In the genomic region with DNA sequence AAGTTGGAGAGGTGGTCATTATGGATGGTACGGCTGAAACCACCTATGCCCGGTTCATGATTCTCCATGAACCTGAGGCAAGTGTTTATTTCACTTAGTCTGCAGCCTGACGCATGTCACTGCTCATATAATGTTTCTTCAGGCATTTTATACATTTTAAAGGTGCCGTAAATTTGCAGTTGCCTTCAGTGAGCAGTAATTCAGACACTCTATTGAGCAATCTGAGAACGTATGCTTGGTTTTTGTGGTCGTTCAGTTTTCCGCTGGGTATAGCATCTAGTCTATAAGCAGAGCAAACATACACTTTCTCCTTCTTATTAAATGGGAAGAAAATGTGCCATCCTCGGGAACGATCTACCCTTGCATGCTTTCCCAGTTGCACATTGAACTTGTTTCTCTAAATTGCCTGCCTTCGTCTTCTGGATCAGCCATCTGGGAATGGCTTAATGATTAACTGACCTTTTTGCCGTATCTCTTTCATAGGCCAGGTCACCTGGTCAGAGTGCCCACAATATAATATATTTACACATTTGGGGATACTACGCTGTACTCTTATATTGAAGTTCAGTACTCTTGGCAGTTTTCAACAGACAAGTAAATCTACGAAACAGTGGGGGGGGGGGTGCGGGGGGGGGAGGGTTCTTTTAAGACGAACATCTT, we compare ENCODE assay signal across 31 mouse cellular contexts.
A peak's percentile ranks its signal among the peaks of the same experiment; 100 is the strongest.
DNase-seq lines count a peak whose midpoint lies in the region; ATAC-seq and TF ChIP-seq lines count a peak whose summit lies in the region.
"Had no signal": no experiment of that assay in that cellular context is flagged by ENCODE, and none has a peak within 500 bp of the region (broad histone marks: within the 10 kb centered on the region; RNA-seq: fewer than 3 reads in every experiment).

No protein-coding gene starts in this region.

- no peak for ATAC-seq in liver, embryonic 14.5 days (ENCODE audit: insufficient read depth)
- ATAC-seq in liver, embryonic 12.5 days: no peak
- ATAC-seq in kidney, embryonic 15.5 days (replicated peaks; ENCODE audit: low FRiP score): no peak
- peak; percentile 57; the same call in 1 of the 2 replicates for ATAC-seq in liver, embryonic 15.5 days (ENCODE audit: insufficient read depth)
- 0 out of 2 replicates have a peak, but pooled peaks have one; percentile 49 for ATAC-seq in stomach, postnatal 0 days (ENCODE audit: low FRiP score, low TSS enrichment)
- no peak for ATAC-seq in midbrain, postnatal 0 days (ENCODE audit: low FRiP score)
- ATAC-seq: forebrain, embryonic 15.5 days; inflammation-experienced regulatory T-cells, adult 6 months; midbrain, embryonic 13.5 days; Patski had no signal

- no peak for TF ChIP-seq EP300 in liver, embryonic 14.5 days (IDR thresholded peaks at IDR 0.05; ENCODE audit: low read depth)
- TF ChIP-seq EP300 in stomach, postnatal 0 days (optimal IDR thresholded peaks at IDR 0.05): no peak

- no peaks in the 10 kb centered on the region for H3K27me3 ChIP-seq in liver, embryonic 14.5 days (ENCODE audit: control insufficient read depth, insufficient read depth, low read length)
- no peaks in the 10 kb centered on the region for H3K27me3 ChIP-seq in liver, embryonic 12.5 days (replicated peaks)
- no peaks in the 10 kb centered on the region for H3K27me3 ChIP-seq in kidney, embryonic 15.5 days
- no peaks in the 10 kb centered on the region for H3K27me3 ChIP-seq in liver, embryonic 15.5 days
- no peaks in the 10 kb centered on the region for H3K27me3 ChIP-seq in stomach, postnatal 0 days (ENCODE audit: control insufficient read depth, insufficient read depth, low read length)
- H3K27me3 ChIP-seq in hindbrain, embryonic 10.5 days (ENCODE audit: insufficient read depth, poor library complexity, severe bottlenecking): no peaks in the 10 kb centered on the region
- no peaks in the 10 kb centered on the region for H3K27me3 ChIP-seq in midbrain, postnatal 0 days (ENCODE audit: insufficient read depth, low read length)
- H3K27me3 ChIP-seq: CH12.LX; embryonic facial prominence, embryonic 15.5 days; forebrain, embryonic 15.5 days; heart, embryonic 12.5 days; hindbrain, embryonic 13.5 days; megakaryocyte, embryonic 14.5 days; midbrain, embryonic 13.5 days; Patski had no signal

- no peaks in the 10 kb centered on the region for H3K36me3 ChIP-seq in liver, embryonic 14.5 days (replicated peaks; ENCODE audit: control insufficient read depth, insufficient read depth, low read depth)
- no peaks in the 10 kb centered on the region for H3K36me3 ChIP-seq in liver, embryonic 12.5 days
- no peaks in the 10 kb centered on the region for H3K36me3 ChIP-seq in kidney, embryonic 15.5 days
- no peaks in the 10 kb centered on the region for H3K36me3 ChIP-seq in liver, embryonic 15.5 days (replicated peaks)
- H3K36me3 ChIP-seq in stomach, postnatal 0 days (ENCODE audit: control insufficient read depth, insufficient read depth, low read length): no peaks in the 10 kb centered on the region
- H3K36me3 ChIP-seq in hindbrain, embryonic 10.5 days: no peaks in the 10 kb centered on the region
- H3K36me3 ChIP-seq in midbrain, postnatal 0 days (ENCODE audit: insufficient read depth, low read length): no peaks in the 10 kb centered on the region
- H3K36me3 ChIP-seq: embryonic facial prominence, embryonic 15.5 days; forebrain, embryonic 15.5 days; G1E; hindbrain, embryonic 13.5 days; midbrain, embryonic 13.5 days had no signal

- H3K9ac ChIP-seq in liver, embryonic 14.5 days (replicated peaks): no peak overlapping the region
- no peak overlapping the region for H3K9ac ChIP-seq in liver, embryonic 12.5 days
- no peak overlapping the region for H3K9ac ChIP-seq in kidney, embryonic 15.5 days
- H3K9ac ChIP-seq in liver, embryonic 15.5 days: no peak overlapping the region
- no peak overlapping the region for H3K9ac ChIP-seq in stomach, postnatal 0 days (ENCODE audit: low read length)
- no peak overlapping the region for H3K9ac ChIP-seq in midbrain, postnatal 0 days (replicated peaks; ENCODE audit: low read length, poor library complexity, severe bottlenecking)
- H3K9ac ChIP-seq: embryonic facial prominence, embryonic 15.5 days; forebrain, embryonic 15.5 days; heart, embryonic 12.5 days; hindbrain, embryonic 13.5 days; limb, embryonic 12.5 days; lung, embryonic 14.5 days; midbrain, embryonic 13.5 days had no signal

- peak; percentile 4 to 14 (median 4) for DNase-seq in liver, embryonic 14.5 days (ENCODE audit: low read depth in 3 of 3, low spot score in 3 of 3)
- peak; percentile 14 for DNase-seq in stomach, postnatal 0 days (ENCODE audit: low spot score)
- DNase-seq in adrenal gland, adult 8-10 months: no peak
- DNase-seq in hindbrain, embryonic 10.5 days (ENCODE audit: low spot score): no peak
- DNase-seq in midbrain, postnatal 0 days (ENCODE audit: low spot score): no peak
- DNase-seq: B cell, adult 2 months; cerebellum, adult 11 months; cerebellum, adult 9-11 months; gastrocnemius, postnatal 14 days; heart, adult 18-20 months; heart, postnatal 14 days; layer of hippocampus, postnatal 36 days; lung, embryonic 14.5 days; lung, postnatal 36 days; retina, postnatal 1 day; right cerebral cortex, postnatal 25 days had no signal

- no peaks in the 10 kb centered on the region for H3K9me3 ChIP-seq in liver, embryonic 14.5 days (ENCODE audit: control insufficient read depth, low read length)
- H3K9me3 ChIP-seq in liver, embryonic 12.5 days (replicated peaks): no peaks in the 10 kb centered on the region
- no peaks in the 10 kb centered on the region for H3K9me3 ChIP-seq in kidney, embryonic 15.5 days (replicated peaks)
- H3K9me3 ChIP-seq in liver, embryonic 15.5 days (replicated peaks): no peaks in the 10 kb centered on the region
- no peaks in the 10 kb centered on the region for H3K9me3 ChIP-seq in stomach, postnatal 0 days (ENCODE audit: control insufficient read depth, low read length)
- no peaks in the 10 kb centered on the region for H3K9me3 ChIP-seq in hindbrain, embryonic 10.5 days
- no peaks in the 10 kb centered on the region for H3K9me3 ChIP-seq in midbrain, postnatal 0 days (ENCODE audit: low read length)
- H3K9me3 ChIP-seq: embryonic facial prominence, embryonic 15.5 days; forebrain, embryonic 15.5 days; G1E; heart, embryonic 12.5 days; hindbrain, embryonic 13.5 days; limb, embryonic 12.5 days; megakaryocyte, embryonic 14.5 days; midbrain, embryonic 13.5 days had no signal

- no peak overlapping the region for H3K4me2 ChIP-seq in liver, embryonic 14.5 days (ENCODE audit: low read depth)
- no peak overlapping the region for H3K4me2 ChIP-seq in liver, embryonic 12.5 days
- H3K4me2 ChIP-seq in kidney, embryonic 15.5 days: peak overlapping the region; percentile 23; the same call in 1 of the 2 replicates
- peak overlapping the region; percentile 24 for H3K4me2 ChIP-seq in liver, embryonic 15.5 days
- H3K4me2 ChIP-seq in stomach, postnatal 0 days (replicated peaks; ENCODE audit: low read depth): no peak overlapping the region; the same call in 1 of the 2 replicates
- H3K4me2 ChIP-seq in midbrain, postnatal 0 days (ENCODE audit: low read depth, low read length, poor library complexity, severe bottlenecking): no peak overlapping the region
- H3K4me2 ChIP-seq: embryonic facial prominence, embryonic 15.5 days; forebrain, embryonic 15.5 days; heart, embryonic 12.5 days; hindbrain, embryonic 13.5 days; limb, embryonic 12.5 days; lung, embryonic 14.5 days; midbrain, embryonic 13.5 days had no signal

- H3K4me3 ChIP-seq in liver, embryonic 14.5 days (ENCODE audit: insufficient read depth in 1 of 2, low read depth in 2 of 2, low read length in 2 of 2): 0 out of 4 replicates have a peak overlapping the region, but pooled peaks of 1 of the 2 experiments have one; percentile 6
- no peak overlapping the region for H3K4me3 ChIP-seq in liver, embryonic 12.5 days
- H3K4me3 ChIP-seq in kidney, embryonic 15.5 days (replicated peaks): no peak overlapping the region
- H3K4me3 ChIP-seq in liver, embryonic 15.5 days (replicated peaks): no peak overlapping the region
- no peak overlapping the region for H3K4me3 ChIP-seq in stomach, postnatal 0 days (ENCODE audit: low read depth, low read length)
- H3K4me3 ChIP-seq in hindbrain, embryonic 10.5 days: no peak overlapping the region
- H3K4me3 ChIP-seq in midbrain, postnatal 0 days (ENCODE audit: low read depth, low read length): no peak overlapping the region
- H3K4me3 ChIP-seq: embryonic facial prominence, embryonic 15.5 days; forebrain, embryonic 15.5 days; heart, embryonic 12.5 days; hindbrain, embryonic 13.5 days; layer of hippocampus, adult 2 months; limb, embryonic 12.5 days; megakaryocyte, embryonic 14.5 days; midbrain, embryonic 13.5 days had no signal

- TF ChIP-seq CTCF in liver, embryonic 14.5 days (IDR thresholded peaks at IDR 0.05; ENCODE audit: low read depth): no peak
- TF ChIP-seq CTCF in stomach, postnatal 0 days (IDR thresholded peaks at IDR 0.05; ENCODE audit: low read depth): no peak
- TF ChIP-seq CTCF in midbrain, postnatal 0 days (IDR thresholded peaks at IDR 0.05): no peak

- no peak overlapping the region for H3K27ac ChIP-seq in liver, embryonic 14.5 days
- H3K27ac ChIP-seq in liver, embryonic 12.5 days: no peak overlapping the region
- no peak overlapping the region for H3K27ac ChIP-seq in kidney, embryonic 15.5 days
- no peak overlapping the region for H3K27ac ChIP-seq in liver, embryonic 15.5 days (replicated peaks)
- H3K27ac ChIP-seq in stomach, postnatal 0 days (replicated peaks): no peak overlapping the region
- H3K27ac ChIP-seq in hindbrain, embryonic 10.5 days: no peak overlapping the region
- H3K27ac ChIP-seq in midbrain, postnatal 0 days (ENCODE audit: low read depth, low read length): no peak overlapping the region
- H3K27ac ChIP-seq: embryonic facial prominence, embryonic 15.5 days; forebrain, embryonic 15.5 days; hindbrain, embryonic 13.5 days; layer of hippocampus, adult 2 months; limb, embryonic 12.5 days; midbrain, embryonic 13.5 days had no signal

- no peaks in the 10 kb centered on the region for H3K4me1 ChIP-seq in liver, embryonic 14.5 days (replicated peaks; ENCODE audit: control insufficient read depth in 2 of 2, insufficient read depth in 2 of 2, low read length in 1 of 2)
- H3K4me1 ChIP-seq in liver, embryonic 12.5 days: no peaks in the 10 kb centered on the region
- H3K4me1 ChIP-seq in kidney, embryonic 15.5 days: peaks cover 8% of the 10 kb centered on the region; the same call in 1 of the 2 replicates
- H3K4me1 ChIP-seq in liver, embryonic 15.5 days (replicated peaks): no peaks in the 10 kb centered on the region
- no peaks in the 10 kb centered on the region for H3K4me1 ChIP-seq in stomach, postnatal 0 days (replicated peaks; ENCODE audit: control insufficient read depth, insufficient read depth)
- no peaks in the 10 kb centered on the region for H3K4me1 ChIP-seq in hindbrain, embryonic 10.5 days (replicated peaks)
- H3K4me1 ChIP-seq in midbrain, postnatal 0 days (ENCODE audit: insufficient read depth, low read length): no peaks in the 10 kb centered on the region
- H3K4me1 ChIP-seq: embryonic facial prominence, embryonic 15.5 days; forebrain, embryonic 15.5 days; heart, embryonic 12.5 days; hindbrain, embryonic 13.5 days; limb, embryonic 12.5 days; megakaryocyte, embryonic 14.5 days; midbrain, embryonic 13.5 days had no signal

- WGBS in liver, embryonic 14.5 days (ENCODE audit: insufficient replicate concordance): 70% methylated on average over 15 of the region's 15 CpGs
- WGBS in liver, embryonic 12.5 days (ENCODE audit: insufficient replicate concordance): 75% methylated on average over 15 of the region's 15 CpGs
- WGBS in kidney, embryonic 15.5 days: 49% methylated on average over 15 of the region's 15 CpGs
- WGBS in liver, embryonic 15.5 days (ENCODE audit: insufficient replicate concordance): 68% methylated on average over 15 of the region's 15 CpGs
- 65% methylated on average over 15 of the region's 15 CpGs for WGBS in stomach, postnatal 0 days
- 89% methylated on average over 15 of the region's 15 CpGs for WGBS in hindbrain, embryonic 10.5 days
- 91% methylated on average over 15 of the region's 15 CpGs for WGBS in midbrain, postnatal 0 days

Comparison
In these comparisons a context has a peak if more than half of its experiments do, and no peak if none do; other contexts are left out.
1. ATAC-seq: peak in liver, embryonic 15.5 days (single experiment) and stomach, postnatal 0 days (single experiment); none in liver, embryonic 14.5 days (single experiment), liver, embryonic 12.5 days (single experiment), kidney, embryonic 15.5 days (single experiment) and midbrain, postnatal 0 days (single experiment).
2. H3K4me2 ChIP-seq: peak in kidney, embryonic 15.5 days (single experiment) and liver, embryonic 15.5 days (single experiment); none in liver, embryonic 14.5 days (single experiment), liver, embryonic 12.5 days (single experiment), stomach, postnatal 0 days (single experiment) and midbrain, postnatal 0 days (single experiment).
3. DNase-seq: peak in liver, embryonic 14.5 days (3 of 3) and stomach, postnatal 0 days (single experiment); none in adrenal gland, adult 8-10 months (single experiment), hindbrain, embryonic 10.5 days (single experiment) and midbrain, postnatal 0 days (single experiment).